Mouse (Mus musculus): ENCODE results near the gene Creb3l1.
A peak's percentile ranks its signal among the peaks of the same experiment; 100 is the strongest.

Creb3l1 gene

GRCm38 (mm10) chr2:92029387-92030133, 5.3 kb upstream of the Creb3l1 start:
- no peak for DNase-seq

GRCm38 (mm10) chr2:92027811-92028590, 3.7 kb upstream of the Creb3l1 start:
- peak; percentile 67 for DNase-seq

GRCm38 (mm10) chr2:92025966-92026365, 1.7 kb upstream of the Creb3l1 start:
- no peak for DNase-seq

- DNase-seq = no peak
Measured at GRCm38 (mm10) chr2:92025202-92025601, 900 bp upstream of the Creb3l1 start.

- peak; percentile 65 for DNase-seq
Measured at GRCm38 (mm10) chr2:92023362-92024273, 684 bp downstream of the Creb3l1 start.

- DNase-seq = no peak
Measured at GRCm38 (mm10) chr2:92020676-92021265, 3.5 kb downstream of the Creb3l1 start.

- DNase-seq = no peak
Measured at GRCm38 (mm10) chr2:92017440-92017839, 6.9 kb downstream of the Creb3l1 start.

GRCm38 (mm10) chr2:92016981-92017380, 7.3 kb downstream of the Creb3l1 start:
- peak; percentile 83 for DNase-seq

GRCm38 (mm10) chr2:92014891-92015290, 9.4 kb downstream of the Creb3l1 start:
- DNase-seq = no peak

GRCm38 (mm10) chr2:92014248-92014647, 10.1 kb downstream of the Creb3l1 start:
- DNase-seq = no peak

- DNase-seq = peak; percentile 78
Measured at GRCm38 (mm10) chr2:92012768-92013445, 11.4 kb downstream of the Creb3l1 start.

GRCm38 (mm10) chr2:92011424-92012353, 12.6 kb downstream of the Creb3l1 start:
- DNase-seq = no peak

- no peak for DNase-seq
Measured at GRCm38 (mm10) chr2:92008623-92009404, 15.5 kb downstream of the Creb3l1 start.

- peak; percentile 99 for DNase-seq
Measured at GRCm38 (mm10) chr2:92007933-92008622, 16.2 kb downstream of the Creb3l1 start.

- peak; percentile 54 for DNase-seq
Measured at GRCm38 (mm10) chr2:92006983-92007921, 17.1 kb downstream of the Creb3l1 start.

- no peak for DNase-seq
Measured at GRCm38 (mm10) chr2:92006491-92006890, 17.8 kb downstream of the Creb3l1 start.

GRCm38 (mm10) chr2:92004617-92005016, 19.7 kb downstream of the Creb3l1 start:
- peak; percentile 72 for DNase-seq

Measured in lung, postnatal 36 days (tissue).